Mouse (Mus musculus) liver, adult 2 months (tissue): Measurements from ENCODE around the gene Stox2.

Experiments
- CTCF ChIP-seq: fragments of 200-500 bp; IDR thresholded peaks from 2 replicates; pipeline ENCODE4 v1.5.1; 2011; ENCODE audit warnings: low read depth, low read length, control low read depth
- POLR2A ChIP-seq: fragments of 200-500 bp; IDR thresholded peaks from 2 replicates; pipeline ENCODE4 v1.6.1; 2011; ENCODE audit warnings: low read length, control low read depth; ENCODE audit not compliant: insufficient read depth; ENCODE audit errors: extremely low read depth

DNA sequence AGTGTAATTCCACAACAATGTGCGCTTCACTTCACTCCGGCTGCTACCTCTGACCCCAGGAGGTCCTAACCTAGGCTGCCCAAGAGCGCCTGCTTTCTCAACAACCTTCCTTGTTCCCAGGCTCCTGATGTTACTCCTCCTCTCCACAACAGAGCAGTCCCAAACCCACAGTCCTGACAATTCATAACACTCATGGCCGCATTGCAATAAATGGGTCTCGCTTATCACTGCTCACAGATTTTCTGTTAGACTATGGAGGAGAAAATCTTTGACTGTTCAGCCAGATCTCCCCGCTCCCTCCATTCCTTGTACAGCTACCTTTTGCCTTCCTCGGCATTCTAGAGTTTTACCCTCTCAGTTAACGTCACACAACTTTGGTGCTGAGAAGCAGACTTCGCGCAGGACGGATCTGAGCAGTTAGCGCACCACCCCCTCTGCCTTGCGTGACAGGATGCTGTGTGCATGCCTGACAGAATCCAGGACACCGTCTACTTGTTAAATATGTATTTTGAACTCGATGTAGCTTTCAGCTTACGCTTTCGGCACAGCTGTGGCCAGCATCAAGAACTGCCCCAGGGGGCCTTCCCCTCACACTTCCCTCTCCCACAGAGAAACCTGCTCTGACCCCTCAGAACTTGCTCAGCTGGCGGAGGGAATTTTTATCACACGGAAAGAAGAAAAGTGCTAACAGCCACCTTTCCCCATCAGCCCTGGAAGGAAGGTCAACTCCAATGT lies at the start of gene Stox2:
- no peak for TF ChIP-seq CTCF
- TF ChIP-seq POLR2A = no peak
